Mouse (Mus musculus) ES-Bruce4 (cell line): ENCODE measurements around the gene Krt33b.

Source experiments
- CTCF ChIP-seq: IDR thresholded peaks from one replicate; pipeline ENCODE4 v1.8.1; 2011; ENCODE audit warnings: low read depth, low read length
- EP300 ChIP-seq: IDR thresholded peaks from 2 replicates; pipeline ENCODE4 v1.6.1; 2011; ENCODE audit warnings: low read depth, low read length; ENCODE audit not compliant: insufficient read depth
- POLR2A ChIP-seq: IDR thresholded peaks from one replicate; pipeline ENCODE4 v1.8.1; 2011; ENCODE audit warnings: low read length; ENCODE audit not compliant: insufficient read depth

- TF ChIP-seq CTCF (no peak), POLR2A (no peak), EP300 (no peak)
These were observed 39.7 kb downstream of the Krt33b start for GRCm38 (mm10) chr11:99989881-99990405.
